Mouse (Mus musculus): Measurements from ENCODE around the gene Ust. TPM values are rescaled to one million over a fixed set of nuclear protein-coding genes. Genes with fewer than 3 reads are reported as not detected.
A peak's percentile ranks its signal among the peaks of the same experiment; 100 is the strongest.

Gene Ust
- polyA plus RNA-seq, 1 experiment: 6.9 TPM

- Histone ChIP-seq H3ac (ENCODE audit: control insufficient read depth, insufficient read length, low read depth) (no peak overlapping the region), H3K4me3 (ENCODE audit: insufficient read depth, poor library complexity, severe bottlenecking) (no peak overlapping the region), H3K27me3 (ENCODE audit: control insufficient read depth, insufficient read depth, insufficient read length) (no peaks in the 10 kb centered on the region), H3K79me3 (ENCODE audit: low read depth) (peaks cover 4% of the 10 kb centered on the region), H3K79me2 (ENCODE audit: control insufficient read depth, insufficient read depth) (peaks cover 66% of the 10 kb centered on the region), H3K36me3 (ENCODE audit: control insufficient read depth, insufficient read depth) (no peaks in the 10 kb centered on the region)
- no peak for TF ChIP-seq CTCF (IDR thresholded peaks at IDR 0.05; ENCODE audit: control insufficient read depth, insufficient read depth, insufficient read length)
- no peak for TF ChIP-seq USF1 (IDR thresholded peaks at IDR 0.05; ENCODE audit: low read depth)
- TF ChIP-seq MYOG (IDR thresholded peaks at IDR 0.05; ENCODE audit: control insufficient read depth, extremely low read depth, insufficient read length): no peak
- TF ChIP-seq CEBPB (IDR thresholded peaks at IDR 0.05; ENCODE audit: low read depth): no peak
- TF ChIP-seq FOSL1 (IDR thresholded peaks at IDR 0.05; ENCODE audit: insufficient read depth, low read length, poor library complexity, severe bottlenecking): no peak
- no peak for TF ChIP-seq MAX (IDR thresholded peaks at IDR 0.05)
- no peak for TF ChIP-seq MYOD1 (IDR thresholded peaks at IDR 0.05; ENCODE audit: control insufficient read depth, insufficient read length, low read depth)
These were observed 49.8 kb downstream of the Ust start for GRCm38 (mm10) chr10:8468651-8469386.

GRCm38 (mm10) chr10:8465918-8466317 is 52.7 kb downstream of the Ust start:
- peaks cover 53% of the 10 kb centered on the region for H3K79me2 ChIP-seq (ENCODE audit: control insufficient read depth, insufficient read depth)
- H3K36me3 ChIP-seq (ENCODE audit: control insufficient read depth, insufficient read depth): no peaks in the 10 kb centered on the region
- no peak for TF ChIP-seq MYOG (IDR thresholded peaks at IDR 0.05; ENCODE audit: control insufficient read depth, extremely low read depth, insufficient read length)
- peak; percentile 53 for TF ChIP-seq CEBPB (IDR thresholded peaks at IDR 0.05; ENCODE audit: low read depth)
- no peak overlapping the region for H3K4me3 ChIP-seq (ENCODE audit: insufficient read depth, poor library complexity, severe bottlenecking)
- no peaks in the 10 kb centered on the region for H3K79me3 ChIP-seq (ENCODE audit: low read depth)
- no peaks in the 10 kb centered on the region for H3K27me3 ChIP-seq (ENCODE audit: control insufficient read depth, insufficient read depth, insufficient read length)
- no peak overlapping the region for H3ac ChIP-seq (ENCODE audit: control insufficient read depth, insufficient read length, low read depth)

GRCm38 (mm10) chr10:8465216-8465615 is 53.4 kb downstream of the Ust start:
- H3K4me3 ChIP-seq (ENCODE audit: insufficient read depth, poor library complexity, severe bottlenecking): no peak overlapping the region
- H3K36me3 ChIP-seq (ENCODE audit: control insufficient read depth, insufficient read depth): no peaks in the 10 kb centered on the region
- no peak overlapping the region for H3ac ChIP-seq (ENCODE audit: control insufficient read depth, insufficient read length, low read depth)
- no peak for TF ChIP-seq MYOD1 (IDR thresholded peaks at IDR 0.05; ENCODE audit: control insufficient read depth, insufficient read length, low read depth)
- TF ChIP-seq CTCF (IDR thresholded peaks at IDR 0.05; ENCODE audit: control insufficient read depth, insufficient read depth, insufficient read length): no peak
- no peak for TF ChIP-seq USF1 (IDR thresholded peaks at IDR 0.05; ENCODE audit: low read depth)
- H3K79me2 ChIP-seq (ENCODE audit: control insufficient read depth, insufficient read depth): peaks cover 53% of the 10 kb centered on the region
- H3K27me3 ChIP-seq (ENCODE audit: control insufficient read depth, insufficient read depth, insufficient read length): no peaks in the 10 kb centered on the region
- no peaks in the 10 kb centered on the region for H3K79me3 ChIP-seq (ENCODE audit: low read depth)

DNA sequence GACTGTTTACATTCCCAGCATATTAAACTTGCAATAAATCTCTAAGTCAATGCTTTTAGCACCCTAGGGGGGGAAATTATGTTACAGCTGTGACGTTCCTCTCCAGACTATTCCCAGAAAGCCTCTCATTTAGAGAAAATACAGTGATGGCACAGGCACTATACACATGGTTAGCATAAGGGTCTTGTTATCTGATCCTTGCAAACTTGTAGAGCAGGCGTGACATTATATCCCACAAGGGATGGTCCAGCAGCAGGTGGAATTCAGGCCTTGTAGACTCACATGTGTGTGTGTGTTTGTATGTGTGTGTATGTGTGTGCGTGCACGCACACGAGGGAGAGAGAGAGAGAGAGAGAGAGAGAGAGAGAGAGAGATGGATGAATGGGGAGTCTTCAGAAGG is 57.3 kb downstream of the Ust start:
- H3K79me3 ChIP-seq (ENCODE audit: low read depth): no peaks in the 10 kb centered on the region
- TF ChIP-seq USF1 (IDR thresholded peaks at IDR 0.05; ENCODE audit: low read depth) (no peak), MYOG (IDR thresholded peaks at IDR 0.05; ENCODE audit: control insufficient read depth, extremely low read depth, insufficient read length) (no peak), MAX (IDR thresholded peaks at IDR 0.05) (no peak), MYOD1 (IDR thresholded peaks at IDR 0.05; ENCODE audit: control insufficient read depth, insufficient read length, low read depth) (no peak), CTCF (IDR thresholded peaks at IDR 0.05; ENCODE audit: control insufficient read depth, insufficient read depth, insufficient read length) (no peak), FOSL1 (IDR thresholded peaks at IDR 0.05; ENCODE audit: insufficient read depth, low read length, poor library complexity, severe bottlenecking) (no peak), CEBPB (IDR thresholded peaks at IDR 0.05; ENCODE audit: low read depth) (no peak)
- no peaks in the 10 kb centered on the region for H3K36me3 ChIP-seq (ENCODE audit: control insufficient read depth, insufficient read depth)
- peaks cover 37% of the 10 kb centered on the region for H3K79me2 ChIP-seq (ENCODE audit: control insufficient read depth, insufficient read depth)
- no peak overlapping the region for H3K4me3 ChIP-seq (ENCODE audit: insufficient read depth, poor library complexity, severe bottlenecking)
- H3ac ChIP-seq (ENCODE audit: control insufficient read depth, insufficient read length, low read depth): no peak overlapping the region
- H3K27me3 ChIP-seq (ENCODE audit: control insufficient read depth, insufficient read depth, insufficient read length): no peaks in the 10 kb centered on the region

GRCm38 (mm10) chr10:8454711-8455110 is 63.9 kb downstream of the Ust start:
- no peak for TF ChIP-seq MYOD1 (IDR thresholded peaks at IDR 0.05; ENCODE audit: control insufficient read depth, insufficient read length, low read depth)
- TF ChIP-seq CEBPB (IDR thresholded peaks at IDR 0.05; ENCODE audit: low read depth): no peak
- TF ChIP-seq USF1 (IDR thresholded peaks at IDR 0.05; ENCODE audit: low read depth): no peak
- TF ChIP-seq MAX (IDR thresholded peaks at IDR 0.05): no peak
- no peak for TF ChIP-seq MYOG (IDR thresholded peaks at IDR 0.05; ENCODE audit: control insufficient read depth, extremely low read depth, insufficient read length)
- no peak for TF ChIP-seq CTCF (IDR thresholded peaks at IDR 0.05; ENCODE audit: control insufficient read depth, insufficient read depth, insufficient read length)
- no peak for TF ChIP-seq FOSL1 (IDR thresholded peaks at IDR 0.05; ENCODE audit: insufficient read depth, low read length, poor library complexity, severe bottlenecking)

DNA sequence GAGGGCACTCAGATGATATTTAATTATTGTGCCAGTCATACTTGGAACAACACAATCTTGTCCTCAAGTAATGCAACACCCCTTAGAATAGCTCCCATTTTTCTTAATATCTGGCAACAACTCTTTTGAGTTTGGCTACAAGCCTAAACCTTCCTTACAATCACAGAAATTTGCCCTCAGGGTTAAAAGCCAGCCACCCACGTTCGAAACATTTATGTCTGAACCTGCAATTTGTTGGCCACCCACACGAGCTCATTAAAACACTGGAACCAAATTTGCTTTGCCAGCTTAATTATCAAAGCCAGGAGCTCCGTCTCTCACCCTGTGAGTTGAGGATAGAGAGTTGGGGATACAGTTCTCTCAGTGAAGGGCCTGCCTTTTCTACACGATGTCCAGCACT is 70.9 kb downstream of the Ust start:
- Histone ChIP-seq H3K79me2 (ENCODE audit: control insufficient read depth, insufficient read depth) (peaks cover 4% of the 10 kb centered on the region), H3K79me3 (ENCODE audit: low read depth) (no peaks in the 10 kb centered on the region), H3K36me3 (ENCODE audit: control insufficient read depth, insufficient read depth) (no peaks in the 10 kb centered on the region), H3K27me3 (ENCODE audit: control insufficient read depth, insufficient read depth, insufficient read length) (no peaks in the 10 kb centered on the region), H3K4me3 (ENCODE audit: insufficient read depth, poor library complexity, severe bottlenecking) (no peak overlapping the region), H3ac (ENCODE audit: control insufficient read depth, insufficient read length, low read depth) (no peak overlapping the region)
- TF ChIP-seq MYOD1 (IDR thresholded peaks at IDR 0.05; ENCODE audit: control insufficient read depth, insufficient read length, low read depth) (no peak), MYOG (IDR thresholded peaks at IDR 0.05; ENCODE audit: control insufficient read depth, extremely low read depth, insufficient read length) (no peak), FOSL1 (IDR thresholded peaks at IDR 0.05; ENCODE audit: insufficient read depth, low read length, poor library complexity, severe bottlenecking) (no peak), MAX (IDR thresholded peaks at IDR 0.05) (no peak), USF1 (IDR thresholded peaks at IDR 0.05; ENCODE audit: low read depth) (no peak), CTCF (IDR thresholded peaks at IDR 0.05; ENCODE audit: control insufficient read depth, insufficient read depth, insufficient read length) (no peak), CEBPB (IDR thresholded peaks at IDR 0.05; ENCODE audit: low read depth) (no peak)

More at GRCm38 (mm10) chr10:8454711-8455110, 63.9 kb downstream of the Ust start:
- H3K79me2 ChIP-seq (ENCODE audit: control insufficient read depth, insufficient read depth): peaks cover 16% of the 10 kb centered on the region
- no peaks in the 10 kb centered on the region for H3K36me3 ChIP-seq (ENCODE audit: control insufficient read depth, insufficient read depth)
- H3ac ChIP-seq (ENCODE audit: control insufficient read depth, insufficient read length, low read depth): no peak overlapping the region
- no peaks in the 10 kb centered on the region for H3K79me3 ChIP-seq (ENCODE audit: low read depth)
- no peaks in the 10 kb centered on the region for H3K27me3 ChIP-seq (ENCODE audit: control insufficient read depth, insufficient read depth, insufficient read length)
- no peak overlapping the region for H3K4me3 ChIP-seq (ENCODE audit: insufficient read depth, poor library complexity, severe bottlenecking)
